Mouse (Mus musculus) heart, embryonic 11.5 days (tissue): ENCODE data around the gene Dgkg. TPM values are rescaled to one million over a fixed set of nuclear protein-coding genes. Genes with fewer than 3 reads are reported as not detected.

Source experiments
- microRNA-seq: library from miRNA; unstranded; fragments of <30 nt; microRNA quantifications from one replicate; pipeline ENCODE4, GENCODE M21; 2016; ENCODE audit warnings: borderline number of aligned reads
- polyA plus RNA-seq: library from polyadenylated mRNA; unstranded; fragments of >200 nt; fragmentation: Nextera tagmentation; extraction: Ambion mirVana; gene quantifications from 2 replicates; pipeline ENCODE4 v1.2.1, GENCODE M21; 2014

The Dgkg gene
- polyA plus RNA-seq, 1 experiment from 2014 or later, result 0.44 TPM

Small RNAs within 50 kb of the gene (microRNA-seq; reads per million reads assigned to microRNA genes)
- gene Mir6362, result not detected
- gene Mir8095, result not detected

Other genes with a start within 250 kb of the Dgkg start
- gene Etv5, start 217.5 kb downstream of the Dgkg start, polyA plus RNA-seq, result 21.3 and 25.1 TPM in 2 replicates
- gene Crygs, start 154.4 kb upstream of the Dgkg start, polyA plus RNA-seq, result 0.24 TPM in 1 of 2 replicates, not detected in the other
- gene Tbccd1, start 200.4 kb upstream of the Dgkg start, polyA plus RNA-seq, result 16.7 and 19.2 TPM in 2 replicates
- gene Dnajb11, start 200.6 kb upstream of the Dgkg start, polyA plus RNA-seq, result 130 and 148 TPM in 2 replicates
- 0.54 and 2.2 TPM in 2 replicates for gene Ahsg, start 234.1 kb upstream of the Dgkg start, polyA plus RNA-seq